Mouse (Mus musculus): ENCODE results near the gene Cmc1. TPM values are rescaled to one million over a fixed set of nuclear protein-coding genes. Genes with fewer than 3 reads are reported as not detected.

The Cmc1 gene
- polyA plus RNA-seq, 1 experiment from 2014 or later, result 14.8 TPM

DNA sequence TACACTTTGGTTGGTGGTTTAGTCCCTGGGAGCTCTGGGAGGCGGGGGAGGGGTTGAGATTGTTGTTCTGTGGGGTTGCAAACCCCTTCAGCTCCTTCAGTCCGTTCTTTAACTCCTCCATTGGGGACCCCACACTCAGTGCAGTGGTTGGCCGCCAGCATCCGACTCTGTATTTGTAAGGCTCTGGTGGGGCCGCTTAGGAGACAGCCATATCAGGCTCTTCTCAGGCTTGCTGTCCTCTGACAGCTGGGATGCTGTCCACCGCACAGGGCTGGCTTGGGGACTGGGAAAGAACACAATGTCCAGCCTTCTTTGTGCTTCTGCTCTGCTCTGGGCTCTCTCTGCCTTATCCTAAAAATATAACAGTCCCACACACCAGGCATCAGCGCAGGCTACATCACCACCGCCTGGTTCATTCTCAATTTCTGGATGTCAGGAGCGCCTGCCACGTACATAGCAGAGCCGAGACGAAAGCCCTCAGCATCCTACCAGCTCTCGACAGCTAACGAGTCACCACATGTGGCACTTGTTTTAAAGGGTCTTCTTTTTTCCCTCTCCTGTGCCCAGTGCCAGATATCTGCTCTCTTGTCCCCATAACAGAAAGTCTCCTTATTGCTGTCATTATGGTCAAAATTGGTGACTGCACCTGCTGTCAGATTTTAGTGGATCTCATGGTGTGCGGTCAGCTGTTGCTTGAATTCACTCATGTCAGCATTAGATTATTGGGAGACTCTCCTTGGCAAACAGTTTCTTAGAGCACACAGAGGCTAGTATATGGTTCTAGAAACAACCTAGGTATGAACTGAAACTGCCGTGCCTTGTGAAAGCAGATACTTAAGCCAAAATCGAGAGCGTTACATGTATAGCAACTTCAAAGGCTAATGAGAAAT lies 29.4 kb upstream of the Cmc1 start:
- ATAC-seq (ENCODE audit: low read depth), result no peak
- H3K4me1 ChIP-seq (ENCODE audit: control insufficient read depth, low read depth, low read length), result no peaks in the 10 kb centered on the region

DNA sequence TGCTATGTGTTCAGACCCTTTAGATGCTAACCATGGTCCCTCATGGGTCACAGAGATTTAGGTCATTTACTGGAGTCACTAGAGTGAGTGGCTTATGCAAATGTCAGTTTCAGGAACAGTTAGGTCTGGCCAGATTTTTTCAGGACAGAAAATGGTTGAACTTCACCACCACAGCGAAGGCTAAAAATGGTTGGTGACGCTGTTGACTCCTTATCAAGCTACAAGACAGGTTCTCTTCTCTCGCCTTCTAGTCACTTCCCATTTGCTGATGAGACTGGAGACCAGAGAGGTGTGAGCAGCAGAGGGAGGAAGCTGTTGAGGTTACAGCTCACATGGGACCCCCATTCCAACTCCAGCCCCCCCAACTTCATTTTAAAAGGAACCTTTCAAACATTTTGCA lies 26.7 kb upstream of the Cmc1 start:
- H3K4me1 ChIP-seq (ENCODE audit: control insufficient read depth, low read depth, low read length), result no peaks in the 10 kb centered on the region
- no peak for ATAC-seq (ENCODE audit: low read depth)

More for the DNA sequence above, 29.4 kb upstream of the Cmc1 start:
- Histone ChIP-seq H3K27me3 (ENCODE audit: control insufficient read depth, insufficient read depth, low read depth, low read length) (no peaks in the 10 kb centered on the region), H3K27ac (ENCODE audit: low read length) (no peak overlapping the region), H3K4me2 (ENCODE audit: low read depth, low read length) (no peak overlapping the region), H3K9me3 (replicated peaks; ENCODE audit: control insufficient read depth, low read length) (no peaks in the 10 kb centered on the region), H3K9ac (ENCODE audit: low read depth, low read length) (no peak overlapping the region), H3K36me3 (ENCODE audit: control insufficient read depth, insufficient read depth) (no peaks in the 10 kb centered on the region), H3K4me3 (ENCODE audit: low read depth, low read length) (no peak overlapping the region)
- WGBS (ENCODE audit: insufficient replicate concordance), result 72% methylated on average over 18 of the region's 18 CpGs

DNA sequence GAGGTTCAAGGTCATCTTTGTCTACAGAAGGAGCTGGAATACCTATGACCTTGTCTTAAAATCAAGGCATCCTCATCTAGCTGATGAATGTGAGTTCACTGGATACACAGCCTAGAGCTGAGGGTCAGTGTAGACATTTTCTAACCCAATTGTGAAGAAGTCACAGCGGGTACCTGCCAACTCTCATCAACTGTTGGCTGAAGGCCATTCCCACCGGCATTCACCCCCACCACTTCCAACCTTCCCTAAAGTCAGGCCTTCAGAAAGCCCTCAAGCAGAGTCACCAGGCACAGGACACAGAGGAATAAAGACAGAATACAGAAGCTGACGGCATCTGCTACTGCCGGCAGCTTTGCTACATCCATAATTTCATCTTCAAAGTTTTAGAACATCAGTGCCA lies 25.4 kb upstream of the Cmc1 start:
- Histone ChIP-seq H3K27me3 (ENCODE audit: control insufficient read depth, insufficient read depth, low read depth, low read length) (no peaks in the 10 kb centered on the region), H3K4me1 (ENCODE audit: control insufficient read depth, low read depth, low read length) (no peaks in the 10 kb centered on the region), H3K27ac (ENCODE audit: low read length) (no peak overlapping the region), H3K4me3 (ENCODE audit: low read depth, low read length) (no peak overlapping the region), H3K4me2 (ENCODE audit: low read depth, low read length) (no peak overlapping the region), H3K36me3 (ENCODE audit: control insufficient read depth, insufficient read depth) (no peaks in the 10 kb centered on the region), H3K9me3 (replicated peaks; ENCODE audit: control insufficient read depth, low read length) (no peaks in the 10 kb centered on the region), H3K9ac (ENCODE audit: low read depth, low read length) (no peak overlapping the region)
- no peak for ATAC-seq (ENCODE audit: low read depth)
- 87% methylated on average over 4 of the region's 4 CpGs for WGBS (ENCODE audit: insufficient replicate concordance)

More for the DNA sequence above, 26.7 kb upstream of the Cmc1 start:
- H3K27me3 ChIP-seq (ENCODE audit: control insufficient read depth, insufficient read depth, low read depth, low read length), result no peaks in the 10 kb centered on the region
- no peak overlapping the region for H3K9ac ChIP-seq (ENCODE audit: low read depth, low read length)
- H3K27ac ChIP-seq (ENCODE audit: low read length), result no peak overlapping the region
- H3K4me3 ChIP-seq (ENCODE audit: low read depth, low read length), result no peak overlapping the region
- WGBS (ENCODE audit: insufficient replicate concordance), result 33% methylated on average over 3 of the region's 3 CpGs
- no peaks in the 10 kb centered on the region for H3K9me3 ChIP-seq (replicated peaks; ENCODE audit: control insufficient read depth, low read length)
- H3K4me2 ChIP-seq (ENCODE audit: low read depth, low read length), result no peak overlapping the region
- no peaks in the 10 kb centered on the region for H3K36me3 ChIP-seq (ENCODE audit: control insufficient read depth, insufficient read depth)

DNA sequence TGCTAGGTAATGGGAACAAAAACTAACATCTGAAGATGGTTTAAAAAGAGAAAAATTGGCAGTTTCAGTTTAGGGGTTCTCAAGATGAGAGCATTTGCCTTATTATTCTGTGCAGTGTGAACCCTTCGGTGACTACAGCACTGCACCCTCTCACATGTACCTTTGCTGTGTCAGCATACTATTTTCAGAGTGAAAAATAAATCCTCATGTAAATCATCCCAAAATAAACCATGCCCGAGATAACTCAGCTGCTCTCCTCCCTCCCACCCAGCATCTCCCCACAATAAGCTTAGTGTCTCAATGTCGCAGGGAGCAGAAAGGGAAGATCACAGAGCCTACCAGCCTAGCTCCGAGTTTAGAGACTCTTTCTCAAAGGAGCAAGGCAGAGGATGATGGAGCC lies 23.1 kb upstream of the Cmc1 start:
- no peaks in the 10 kb centered on the region for H3K9me3 ChIP-seq (replicated peaks; ENCODE audit: control insufficient read depth, low read length)
- no peak for ATAC-seq (ENCODE audit: low read depth)
- H3K27me3 ChIP-seq (ENCODE audit: control insufficient read depth, insufficient read depth, low read depth, low read length), result no peaks in the 10 kb centered on the region
- no peak overlapping the region for H3K4me2 ChIP-seq (ENCODE audit: low read depth, low read length)
- no peaks in the 10 kb centered on the region for H3K36me3 ChIP-seq (ENCODE audit: control insufficient read depth, insufficient read depth)
- no peak overlapping the region for H3K9ac ChIP-seq (ENCODE audit: low read depth, low read length)
- H3K4me3 ChIP-seq (ENCODE audit: low read depth, low read length), result no peak overlapping the region
- H3K4me1 ChIP-seq (ENCODE audit: control insufficient read depth, low read depth, low read length), result no peaks in the 10 kb centered on the region
- 55% methylated on average over 4 of the region's 4 CpGs for WGBS (ENCODE audit: insufficient replicate concordance)
- no peak overlapping the region for H3K27ac ChIP-seq (ENCODE audit: low read length)

DNA sequence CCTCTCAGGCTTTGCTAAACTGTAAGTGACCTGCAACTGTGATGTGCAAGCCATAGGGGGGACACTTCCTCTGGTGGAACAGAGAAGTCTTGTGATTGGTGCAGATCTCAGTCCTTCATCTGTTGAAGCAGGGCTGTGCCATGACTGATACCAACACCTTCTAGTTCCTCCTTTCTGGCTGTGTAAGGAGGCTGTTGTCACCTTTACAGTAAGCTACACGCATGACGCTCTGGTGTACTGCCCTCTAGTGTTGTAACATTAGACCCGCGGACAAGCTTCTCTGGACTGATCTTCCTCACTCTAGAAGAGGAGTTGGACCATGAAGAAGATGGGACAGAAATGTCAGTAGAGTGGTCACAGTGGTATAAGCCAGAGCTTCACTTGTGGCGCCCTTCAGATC lies 18.6 kb upstream of the Cmc1 start:
- no peaks in the 10 kb centered on the region for H3K27me3 ChIP-seq (ENCODE audit: control insufficient read depth, insufficient read depth, low read depth, low read length)
- H3K27ac ChIP-seq (ENCODE audit: low read length), result no peak overlapping the region
- no peak overlapping the region for H3K4me3 ChIP-seq (ENCODE audit: low read depth, low read length)
- H3K4me1 ChIP-seq (ENCODE audit: control insufficient read depth, low read depth, low read length), result no peaks in the 10 kb centered on the region
- 43% methylated on average over 5 of the region's 5 CpGs for WGBS (ENCODE audit: insufficient replicate concordance)
- H3K9ac ChIP-seq (ENCODE audit: low read depth, low read length), result no peak overlapping the region
- H3K4me2 ChIP-seq (ENCODE audit: low read depth, low read length), result no peak overlapping the region
- no peak for ATAC-seq (ENCODE audit: low read depth)
- H3K9me3 ChIP-seq (replicated peaks; ENCODE audit: control insufficient read depth, low read length), result no peaks in the 10 kb centered on the region
- H3K36me3 ChIP-seq (ENCODE audit: control insufficient read depth, insufficient read depth), result no peaks in the 10 kb centered on the region

DNA sequence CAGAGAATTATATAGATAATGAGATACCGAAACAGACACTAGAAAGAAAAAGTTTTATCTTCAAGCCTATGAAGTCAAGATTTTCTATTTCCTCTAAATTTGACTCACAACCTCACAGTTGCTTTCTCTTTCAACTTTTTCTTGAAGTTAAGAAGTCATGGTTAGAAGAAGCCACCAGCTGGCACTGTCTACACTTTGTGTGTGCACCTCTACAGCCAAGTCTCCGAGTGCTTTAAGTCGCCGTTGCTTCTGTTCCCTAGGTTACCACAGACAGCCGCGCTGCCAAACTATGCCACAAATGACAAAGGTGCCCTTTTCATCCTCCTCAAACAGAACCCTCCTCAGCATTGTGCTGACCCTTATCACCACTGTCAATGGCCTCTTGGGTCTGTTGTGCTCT lies 17.6 kb upstream of the Cmc1 start:
- Histone ChIP-seq H3K4me3 (ENCODE audit: low read depth, low read length) (no peak overlapping the region), H3K27ac (ENCODE audit: low read length) (no peak overlapping the region), H3K27me3 (ENCODE audit: control insufficient read depth, insufficient read depth, low read depth, low read length) (no peaks in the 10 kb centered on the region), H3K9me3 (replicated peaks; ENCODE audit: control insufficient read depth, low read length) (no peaks in the 10 kb centered on the region), H3K4me2 (ENCODE audit: low read depth, low read length) (no peak overlapping the region), H3K4me1 (ENCODE audit: control insufficient read depth, low read depth, low read length) (no peaks in the 10 kb centered on the region), H3K36me3 (ENCODE audit: control insufficient read depth, insufficient read depth) (no peaks in the 10 kb centered on the region), H3K9ac (ENCODE audit: low read depth, low read length) (no peak overlapping the region)
- no peak for ATAC-seq (ENCODE audit: low read depth)
- WGBS (ENCODE audit: insufficient replicate concordance), result 81% methylated on average over 6 of the region's 6 CpGs

DNA sequence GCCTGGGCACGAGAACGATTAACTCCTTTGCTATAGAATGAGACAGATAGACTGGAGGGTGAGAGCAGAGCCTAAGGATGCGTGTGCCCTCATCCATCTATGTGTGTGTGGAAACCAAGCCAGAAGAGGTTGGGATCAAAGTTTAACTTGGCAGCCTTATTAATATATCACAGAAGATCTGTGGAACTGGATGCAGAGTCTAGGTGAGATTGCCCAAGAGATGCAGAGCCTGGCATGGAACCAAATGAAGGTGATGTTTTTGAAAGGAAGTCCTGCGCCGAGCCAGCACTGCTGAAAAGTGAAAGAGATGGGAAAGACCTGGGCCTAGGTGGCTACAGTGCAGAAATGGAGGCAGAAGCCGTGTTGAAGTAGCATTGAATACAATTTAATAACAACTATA lies 11.6 kb upstream of the Cmc1 start:
- H3K4me1 ChIP-seq (ENCODE audit: control insufficient read depth, low read depth, low read length), result no peaks in the 10 kb centered on the region
- no peaks in the 10 kb centered on the region for H3K36me3 ChIP-seq (ENCODE audit: control insufficient read depth, insufficient read depth)
- H3K9me3 ChIP-seq (replicated peaks; ENCODE audit: control insufficient read depth, low read length), result no peaks in the 10 kb centered on the region
- no peak overlapping the region for H3K9ac ChIP-seq (ENCODE audit: low read depth, low read length)
- no peak for ATAC-seq (ENCODE audit: low read depth)
- H3K4me3 ChIP-seq (ENCODE audit: low read depth, low read length), result no peak overlapping the region
- H3K4me2 ChIP-seq (ENCODE audit: low read depth, low read length), result no peak overlapping the region
- no peaks in the 10 kb centered on the region for H3K27me3 ChIP-seq (ENCODE audit: control insufficient read depth, insufficient read depth, low read depth, low read length)
- H3K27ac ChIP-seq (ENCODE audit: low read length), result no peak overlapping the region
- WGBS (ENCODE audit: insufficient replicate concordance), result 79% methylated on average over 6 of the region's 6 CpGs

DNA sequence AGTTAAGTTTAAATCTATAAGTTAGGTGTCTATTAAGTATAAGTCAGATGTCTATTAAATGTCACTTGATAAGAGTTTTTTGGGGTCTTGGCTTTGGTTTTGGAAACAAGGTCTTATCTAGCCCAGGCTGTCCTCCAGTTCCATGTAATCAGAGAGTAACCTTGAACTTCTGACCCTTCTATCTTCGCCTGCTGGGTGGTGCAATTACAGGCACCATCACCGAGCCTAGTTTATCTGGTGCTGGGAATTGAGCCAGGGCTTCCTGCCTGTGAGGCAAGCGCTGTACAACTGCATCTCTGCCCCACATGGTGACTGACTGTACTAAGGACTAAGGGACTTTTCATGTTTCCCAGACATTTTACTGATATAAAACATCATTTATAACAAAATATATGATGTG lies 10.0 kb upstream of the Cmc1 start:
- H3K4me2 ChIP-seq (ENCODE audit: low read depth, low read length), result no peak overlapping the region
- H3K36me3 ChIP-seq (ENCODE audit: control insufficient read depth, insufficient read depth), result no peaks in the 10 kb centered on the region
- H3K4me3 ChIP-seq (ENCODE audit: low read depth, low read length), result no peak overlapping the region
- H3K27ac ChIP-seq (ENCODE audit: low read length), result no peak overlapping the region
- ATAC-seq (ENCODE audit: low read depth), result no peak
- H3K4me1 ChIP-seq (ENCODE audit: control insufficient read depth, low read depth, low read length), result no peaks in the 10 kb centered on the region
- H3K9ac ChIP-seq (ENCODE audit: low read depth, low read length), result no peak overlapping the region
- 27% methylated on average over 3 of the region's 3 CpGs for WGBS (ENCODE audit: insufficient replicate concordance)
- H3K27me3 ChIP-seq (ENCODE audit: control insufficient read depth, insufficient read depth, low read depth, low read length), result no peaks in the 10 kb centered on the region
- H3K9me3 ChIP-seq (replicated peaks; ENCODE audit: control insufficient read depth, low read length), result no peaks in the 10 kb centered on the region

DNA sequence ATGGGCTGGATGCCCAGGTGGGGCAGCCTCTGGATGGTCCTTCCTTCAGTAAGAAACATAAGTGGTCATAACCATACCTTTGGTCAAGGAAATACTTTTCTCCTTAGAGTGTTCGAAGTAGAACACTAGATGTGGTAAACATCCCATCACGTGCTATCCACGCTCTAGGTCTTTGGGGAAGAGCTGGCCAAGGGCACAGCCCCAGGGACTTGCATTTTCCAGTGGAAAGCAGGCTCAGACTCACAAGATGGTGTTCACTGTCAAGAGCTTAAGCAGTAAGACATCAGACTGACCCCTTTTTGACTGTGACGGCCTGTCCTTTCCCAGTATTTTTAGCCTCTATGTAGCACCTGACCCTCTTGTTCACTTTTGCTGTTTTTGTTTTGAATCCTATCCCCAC lies 8.2 kb upstream of the Cmc1 start:
- Histone ChIP-seq H3K9me3 (replicated peaks; ENCODE audit: control insufficient read depth, low read length) (no peaks in the 10 kb centered on the region), H3K4me1 (ENCODE audit: control insufficient read depth, low read depth, low read length) (no peaks in the 10 kb centered on the region), H3K4me2 (ENCODE audit: low read depth, low read length) (no peak overlapping the region), H3K9ac (ENCODE audit: low read depth, low read length) (no peak overlapping the region), H3K36me3 (ENCODE audit: control insufficient read depth, insufficient read depth) (no peaks in the 10 kb centered on the region), H3K4me3 (ENCODE audit: low read depth, low read length) (no peak overlapping the region), H3K27me3 (ENCODE audit: control insufficient read depth, insufficient read depth, low read depth, low read length) (no peaks in the 10 kb centered on the region), H3K27ac (ENCODE audit: low read length) (no peak overlapping the region)
- no peak for ATAC-seq (ENCODE audit: low read depth)
- 78% methylated on average over 4 of the region's 4 CpGs for WGBS (ENCODE audit: insufficient replicate concordance)

Measured in liver, embryonic 16.5 days (tissue).